Mouse (Mus musculus) thymus, postnatal 10 days (tissue): ENCODE measurements around the gene C2cd3.

Experiments used
- DNase-seq, 2 experiments: peaks; one replicate each; pipeline ENCODE4 v3.0.0; 2021; ENCODE audit warnings: low spot score in 2 of 2

The C2cd3 gene

DNA sequence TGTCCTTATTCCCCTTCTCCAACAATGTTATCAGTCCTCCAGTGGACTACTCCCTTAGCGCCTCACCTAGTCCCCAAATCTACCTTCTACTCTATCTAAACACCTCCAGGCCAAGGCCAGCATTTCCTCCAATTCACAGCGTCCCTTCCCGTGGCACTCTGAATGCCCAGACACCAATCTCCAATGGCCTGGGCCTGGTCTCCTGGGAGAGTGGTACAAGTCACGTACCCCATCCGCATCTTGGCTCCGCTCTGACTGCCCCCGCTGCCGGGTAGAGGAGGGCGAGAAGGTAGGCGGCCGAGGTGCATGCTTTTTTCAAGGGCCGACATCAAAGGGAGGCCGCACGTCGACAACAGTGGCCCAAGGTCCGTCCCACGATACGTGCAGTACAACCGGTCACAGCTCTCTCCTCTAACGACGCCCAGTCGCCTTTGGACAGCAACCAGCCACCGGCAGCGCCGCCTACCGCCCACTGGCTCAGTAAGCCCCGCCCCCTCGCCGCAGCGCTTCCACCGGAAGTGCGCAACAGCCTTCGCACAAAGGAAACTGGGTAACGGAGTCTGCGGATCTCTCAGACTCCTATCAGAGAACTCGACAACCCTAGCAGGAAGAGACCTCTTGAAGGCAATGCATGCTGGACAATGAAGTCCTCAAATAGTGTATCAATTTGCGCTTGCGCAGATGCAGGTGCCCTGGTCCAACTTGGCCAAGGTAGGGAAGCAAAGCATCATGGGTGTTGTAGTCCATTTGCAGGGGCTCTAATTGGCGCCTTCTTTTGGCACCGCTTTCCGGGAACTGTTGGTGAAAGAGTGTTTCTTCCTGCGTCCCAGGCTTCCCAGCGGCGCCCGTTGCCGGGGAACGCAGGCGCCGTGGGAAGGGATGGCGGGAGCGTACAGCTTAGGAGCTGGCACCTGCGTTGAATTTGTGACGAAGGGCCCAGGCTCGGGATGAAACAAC lies at the start of gene C2cd3, which contains the start of gene Ppme1:
Gene C2cd3, plus strand, starts transcription at position 739 of the 957 bp plus-strand sequence.
Gene Ppme1, minus strand, starts transcription at position 813 of the 957 bp plus-strand sequence.
- peak; percentile 96 to 98 for DNase-seq

DNA sequence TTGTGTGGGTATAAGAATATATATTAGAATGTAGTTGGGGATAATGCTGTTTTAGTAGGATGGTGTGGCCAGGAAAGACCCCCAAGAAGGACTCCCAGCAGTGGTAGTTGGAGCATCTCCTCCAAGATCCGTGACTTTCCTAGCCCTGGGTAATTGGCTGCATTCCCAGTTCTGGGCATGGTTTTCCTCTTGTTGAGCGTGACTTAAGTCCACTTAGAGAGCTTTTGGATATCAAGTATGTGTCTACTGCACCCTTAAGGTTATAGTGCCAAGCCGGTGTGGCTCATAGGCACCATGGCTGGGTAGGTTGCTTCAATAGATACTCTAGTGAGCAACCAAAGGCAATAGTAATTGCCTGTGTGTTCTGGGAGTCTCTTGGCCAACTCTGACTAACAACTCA lies 48.3 kb upstream of the C2cd3 start:
- no peak for DNase-seq

DNA sequence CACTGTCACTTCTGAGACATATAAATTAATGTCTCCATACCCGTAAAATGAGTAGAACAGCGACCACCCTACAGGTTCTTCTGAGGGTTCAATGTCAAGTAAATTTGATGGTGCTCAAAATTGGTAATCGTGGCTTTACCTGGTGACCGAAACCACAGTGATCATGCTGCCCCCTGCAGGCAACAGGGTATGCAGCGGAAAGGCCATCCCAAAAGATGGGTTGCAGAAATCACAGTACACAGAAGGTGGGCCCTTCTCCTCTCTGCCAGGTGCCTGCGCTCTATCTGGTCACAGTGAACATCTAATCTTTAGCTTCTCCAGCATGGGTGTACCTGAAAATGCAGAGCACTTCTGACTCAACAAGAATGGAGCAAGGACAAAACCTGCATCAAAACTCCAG lies 46.6 kb upstream of the C2cd3 start:
- DNase-seq, result peak in 1 of 2 experiments; percentile 20

DNA sequence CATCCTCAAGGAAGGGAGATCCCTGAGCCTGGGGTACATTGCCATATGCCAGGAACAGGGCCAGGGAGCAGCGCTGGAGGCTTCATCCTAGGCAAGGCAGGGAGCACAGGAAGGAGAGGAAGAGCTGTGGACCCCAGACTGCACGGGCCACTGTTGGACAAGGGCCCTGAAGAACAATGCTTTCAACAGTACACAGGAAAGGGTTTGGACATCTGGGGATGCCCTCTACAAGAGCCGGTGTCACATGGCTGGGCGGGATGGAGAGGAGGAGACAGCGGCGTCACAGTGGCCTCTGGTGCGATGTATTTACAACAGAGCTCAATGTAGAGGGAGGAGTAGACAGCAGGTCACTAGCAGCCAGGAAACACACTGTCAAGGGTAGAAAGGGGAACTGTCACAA lies 44.5 kb upstream of the C2cd3 start:
- DNase-seq, result no peak

DNA sequence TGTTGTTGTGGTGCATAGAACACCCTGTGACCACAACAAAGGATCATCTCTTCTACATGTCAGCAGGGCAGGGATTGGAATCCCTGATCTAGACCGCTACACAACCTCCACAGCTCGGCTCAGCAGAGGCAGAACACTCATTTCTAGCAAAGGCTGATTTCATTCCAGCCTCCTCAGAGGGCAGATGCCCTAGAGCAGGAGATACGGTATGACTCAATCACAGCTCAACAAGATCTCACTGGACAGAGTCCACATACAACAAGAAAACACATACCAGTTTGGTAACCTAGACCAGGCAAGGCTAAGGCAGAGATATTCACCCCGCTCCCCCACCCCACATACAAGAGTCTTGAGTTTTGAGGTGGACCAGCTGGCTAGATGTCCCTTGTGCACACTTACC lies 43.4 kb upstream of the C2cd3 start:
- DNase-seq, result no peak

DNA sequence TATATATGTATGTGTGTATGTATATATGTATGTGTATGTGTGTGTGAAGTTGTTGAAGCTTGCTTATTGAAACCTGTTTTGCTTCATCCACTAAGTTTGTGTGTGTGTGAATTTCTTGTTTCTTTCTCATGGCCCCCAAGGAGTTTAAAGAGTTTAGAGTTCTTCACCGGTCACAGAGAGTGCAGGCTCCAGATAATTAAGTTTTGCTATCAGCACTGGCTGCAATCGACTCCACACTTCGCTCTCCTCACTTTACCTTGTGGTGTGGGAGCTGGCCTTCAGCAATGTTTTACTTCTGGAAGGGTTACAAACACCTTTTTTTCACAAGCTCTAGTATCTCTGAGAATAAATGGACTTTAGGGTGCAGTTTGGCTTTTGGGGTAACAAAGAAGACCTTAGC lies 40.8 kb upstream of the C2cd3 start:
- no peak for DNase-seq

DNA sequence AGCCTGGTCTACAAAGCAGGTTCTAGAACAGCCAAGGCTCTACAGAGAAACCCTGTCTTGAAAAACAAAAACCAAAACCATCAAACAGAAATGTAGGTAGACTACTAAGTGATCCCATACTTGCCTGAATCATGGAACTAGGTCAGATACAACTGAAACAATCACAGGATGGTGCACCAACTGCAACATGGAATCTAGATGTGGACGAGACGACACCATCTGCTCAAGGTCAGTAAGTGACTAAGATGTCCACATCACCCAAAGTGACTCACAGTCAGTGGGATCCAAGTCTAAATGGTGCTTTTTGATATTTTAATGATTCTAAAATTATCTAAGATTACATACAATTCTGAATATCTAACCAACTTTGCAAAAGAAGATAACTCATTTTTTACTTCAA lies 36.1 kb upstream of the C2cd3 start:
- DNase-seq, result no peak

DNA sequence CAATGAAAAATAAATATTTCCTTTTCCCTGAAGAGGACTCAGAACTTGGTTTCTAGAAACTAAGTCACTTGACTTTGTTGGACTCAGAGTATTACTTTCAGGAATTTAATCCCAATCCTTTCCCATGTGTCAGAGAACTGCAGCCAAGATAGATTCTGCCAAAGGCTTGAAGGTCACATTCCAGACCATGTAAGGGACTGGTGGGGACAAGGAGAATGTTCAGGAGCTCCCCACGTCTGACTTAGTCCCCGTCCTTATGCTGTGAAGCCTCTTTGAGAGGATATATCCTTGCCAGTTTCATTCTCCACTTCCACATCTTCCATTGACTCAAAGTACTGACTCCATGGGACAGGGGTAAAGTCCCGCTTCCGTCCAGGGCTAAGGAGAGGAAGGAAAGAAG lies 17.0 kb upstream of the C2cd3 start:
- DNase-seq, result no peak

DNA sequence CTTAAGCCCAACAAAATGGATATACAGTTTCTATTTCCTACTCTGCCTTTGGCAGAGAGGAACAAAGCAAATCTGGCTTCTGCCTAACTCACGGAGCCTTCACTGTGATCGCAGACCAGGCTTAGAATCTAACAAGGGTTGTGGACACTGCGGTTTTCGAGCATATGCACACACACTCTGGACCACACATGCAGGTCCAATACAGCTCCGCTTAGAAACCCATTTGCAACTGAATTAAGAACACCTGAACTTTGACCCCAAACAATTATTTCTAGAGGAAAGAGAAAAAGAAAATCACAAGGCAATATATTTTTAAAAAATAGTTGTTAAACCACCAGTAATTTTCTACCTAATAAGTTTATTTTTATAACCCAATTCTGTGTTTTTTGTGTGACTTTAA lies 15.7 kb upstream of the C2cd3 start:
- DNase-seq, result no peak

DNA sequence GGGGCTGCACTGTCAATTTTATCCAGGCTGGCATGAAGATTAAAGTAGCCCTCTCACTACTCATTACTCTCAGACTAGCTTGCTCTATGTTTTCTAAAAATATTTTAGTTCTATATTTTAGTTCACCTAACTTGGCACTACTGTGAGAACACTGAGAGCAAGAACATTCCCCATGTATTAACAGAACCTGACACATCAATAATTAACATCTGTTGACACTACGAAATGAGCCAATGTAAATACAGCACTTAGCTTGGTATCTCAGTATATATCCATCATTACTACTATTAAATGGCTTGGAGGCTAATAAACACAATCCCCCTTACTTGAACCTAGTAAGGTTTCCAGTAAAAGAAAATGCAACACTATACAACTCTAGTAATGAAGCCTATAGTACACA lies 15.3 kb upstream of the C2cd3 start:
- DNase-seq, result no peak

DNA sequence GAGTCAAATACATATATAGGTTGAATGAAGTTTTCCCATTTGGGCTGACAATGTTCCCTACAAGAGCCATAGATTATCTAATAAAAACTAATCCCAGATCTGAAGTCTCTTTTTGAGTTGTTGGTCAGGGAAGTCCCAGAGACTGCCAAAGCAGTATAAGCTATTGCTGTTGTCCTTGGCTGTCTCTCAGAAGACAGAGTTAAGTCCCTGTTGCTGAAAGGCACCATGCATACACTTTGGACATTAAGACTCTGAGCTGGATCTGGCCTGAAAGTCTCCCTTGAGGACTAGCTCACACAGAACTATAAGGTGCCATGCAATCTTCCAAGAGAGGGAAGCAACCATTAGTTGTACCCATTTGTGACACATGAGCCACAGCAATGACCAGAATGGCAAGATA lies 14.2 kb upstream of the C2cd3 start:
- no peak for DNase-seq

DNA sequence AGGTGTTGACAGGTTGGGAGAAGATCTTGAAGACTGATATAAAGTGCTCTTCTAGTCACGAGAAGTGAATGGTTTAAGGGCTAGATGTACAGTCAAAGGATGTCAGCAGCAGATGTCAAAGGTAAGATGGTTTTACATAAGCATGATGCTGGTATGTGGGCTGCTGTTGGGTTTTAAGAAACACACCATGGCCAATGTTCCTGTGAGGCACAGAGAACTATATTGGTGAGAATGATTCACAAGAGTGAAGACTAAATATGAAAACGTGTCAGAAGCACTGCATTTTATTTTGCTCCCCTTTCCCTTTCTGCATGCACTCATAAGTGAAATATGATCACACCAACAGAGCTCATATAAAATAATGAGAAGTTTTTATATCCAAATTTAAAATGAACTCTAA lies 8.9 kb upstream of the C2cd3 start:
- no peak for DNase-seq

DNA sequence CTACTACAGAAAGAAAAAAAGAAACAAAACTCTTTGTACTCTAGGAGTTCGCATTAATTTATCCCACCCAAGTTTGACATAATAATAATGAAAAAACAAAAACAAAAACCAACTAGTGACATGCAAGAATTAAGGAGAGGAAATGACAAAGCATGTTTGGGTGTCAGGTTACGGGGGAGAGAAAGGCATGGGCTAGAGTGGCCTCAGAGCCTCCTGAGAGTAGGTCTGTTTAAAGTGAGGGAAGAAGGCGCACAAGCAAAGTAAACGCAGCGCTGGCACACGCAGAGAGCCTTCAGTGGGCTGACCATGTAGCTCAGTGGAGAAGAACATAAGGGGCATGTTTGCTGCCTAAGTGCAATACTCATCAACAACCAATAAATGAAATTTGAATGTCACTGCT lies 7.1 kb upstream of the C2cd3 start:
- no peak for DNase-seq

DNA sequence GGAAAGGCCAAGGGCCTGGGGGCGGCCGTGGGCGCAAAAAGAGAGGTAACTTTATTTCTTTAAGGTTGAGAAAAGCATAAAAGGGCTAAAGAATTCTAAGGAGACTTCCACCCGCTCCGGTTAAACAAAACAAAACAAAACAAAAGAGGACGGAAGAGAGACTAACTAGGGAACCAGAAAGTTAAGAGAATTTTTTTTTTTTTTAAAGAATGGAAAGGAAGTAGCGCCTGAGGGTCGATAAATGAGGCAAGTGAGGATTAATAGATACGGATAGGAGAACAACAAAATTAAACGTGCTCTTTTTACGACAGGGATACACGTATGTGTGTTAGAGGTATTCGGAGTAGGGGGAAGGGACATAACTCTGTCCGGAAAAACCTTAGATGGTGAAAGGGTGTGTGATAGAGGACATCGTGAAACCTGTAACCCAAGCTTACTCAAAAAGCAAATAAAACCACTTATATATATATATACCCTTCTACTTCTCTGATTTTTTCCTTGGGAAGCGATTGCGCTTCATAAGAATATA lies 483 bp downstream of the C2cd3 start:
- no peak for DNase-seq

DNA sequence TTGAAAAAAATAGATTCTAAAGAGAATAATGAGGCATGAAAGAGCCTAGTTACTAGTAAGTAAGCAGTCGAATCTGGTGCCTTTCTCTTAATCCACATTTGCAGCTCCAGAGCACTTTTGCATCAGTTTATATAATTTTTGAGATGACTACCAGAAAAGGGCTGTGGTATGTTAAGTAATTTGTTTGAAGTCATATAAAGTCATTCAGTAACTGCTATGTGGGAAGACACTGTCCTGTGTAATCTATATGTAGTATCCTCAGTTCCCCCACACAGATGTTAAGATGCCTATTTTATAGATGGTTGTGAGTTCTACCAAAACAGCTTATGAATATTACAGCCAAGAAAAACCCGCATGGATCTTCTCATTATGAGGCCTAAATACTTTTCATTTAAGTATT lies 6.2 kb downstream of the C2cd3 start:
- DNase-seq, result no peak

DNA sequence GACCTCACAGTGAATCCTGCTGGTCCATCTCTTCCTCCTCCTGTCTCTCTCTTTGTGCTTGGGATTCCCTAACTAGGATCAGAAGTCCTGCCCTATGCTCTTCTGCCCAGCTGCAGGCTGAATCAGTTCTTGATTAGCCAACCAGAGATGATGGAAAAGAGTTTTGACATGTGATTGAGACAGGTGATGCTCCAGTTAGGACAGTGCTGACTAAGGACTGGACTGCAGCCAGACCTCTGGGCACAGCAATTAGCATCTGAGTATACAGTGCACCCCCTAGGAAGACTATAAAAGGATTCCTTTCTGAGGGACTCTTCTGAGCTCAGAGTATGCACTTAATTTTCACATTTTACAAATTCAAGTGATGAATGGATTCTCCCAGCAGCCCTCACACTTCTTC lies 9.1 kb downstream of the C2cd3 start:
- DNase-seq, result no peak

DNA sequence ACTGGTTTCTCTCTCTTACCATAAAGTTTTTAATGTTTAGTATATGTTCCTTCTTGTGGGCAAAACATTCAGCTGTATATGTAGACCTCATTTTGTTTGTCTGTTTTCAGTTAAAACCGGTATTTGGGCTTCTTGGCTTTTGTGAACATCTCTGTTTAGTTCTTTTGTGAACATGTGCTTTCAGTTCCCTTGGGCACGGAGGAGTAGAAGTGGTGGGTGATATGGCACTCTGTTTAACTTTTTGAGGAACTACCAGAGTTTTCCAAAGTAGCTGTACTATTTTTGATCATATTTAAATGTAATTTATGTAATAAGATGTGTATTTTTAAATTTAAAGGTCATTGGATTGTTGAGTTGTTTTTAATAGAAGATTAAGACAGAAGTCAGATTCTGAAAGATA lies 11.2 kb downstream of the C2cd3 start:
- DNase-seq, result no peak

DNA sequence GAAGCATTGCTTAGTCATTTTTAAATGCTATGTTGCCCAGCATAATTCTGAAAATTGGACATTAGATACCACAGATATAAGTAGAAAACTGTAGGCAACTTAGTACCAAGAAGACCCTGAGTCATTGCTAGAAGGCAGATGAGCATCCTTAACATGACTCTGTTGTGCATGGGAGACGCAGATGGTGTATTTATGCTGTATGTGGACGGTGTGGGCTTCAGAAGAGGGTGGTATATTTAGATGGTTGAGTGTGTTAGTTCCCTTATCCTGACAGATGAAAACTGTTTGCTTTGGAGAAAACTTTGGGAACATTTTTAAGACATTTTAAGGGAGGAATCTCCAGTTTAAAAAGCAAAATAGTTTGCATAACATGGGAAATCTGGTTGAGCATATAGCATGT lies 16.1 kb downstream of the C2cd3 start:
- DNase-seq, result no peak

DNA sequence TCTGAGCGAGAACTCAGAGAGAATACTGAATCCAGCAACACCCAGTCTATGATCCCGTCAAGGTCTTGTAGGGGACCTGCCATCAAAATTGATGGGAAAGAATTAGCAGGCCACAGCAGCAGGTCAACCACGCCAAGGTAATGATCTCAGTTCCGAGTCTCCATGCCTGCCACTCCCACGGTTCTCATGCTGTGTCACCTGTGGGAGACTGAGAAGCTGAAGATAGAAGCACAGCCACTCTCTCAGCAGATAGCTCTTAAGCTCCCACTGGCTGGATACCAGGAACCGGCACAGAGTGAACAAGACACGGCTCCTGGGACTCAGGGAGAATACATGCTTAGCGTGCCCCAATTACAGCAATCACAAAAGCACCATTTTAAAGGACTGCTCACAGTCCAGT lies 18.1 kb downstream of the C2cd3 start:
- DNase-seq, result no peak

DNA sequence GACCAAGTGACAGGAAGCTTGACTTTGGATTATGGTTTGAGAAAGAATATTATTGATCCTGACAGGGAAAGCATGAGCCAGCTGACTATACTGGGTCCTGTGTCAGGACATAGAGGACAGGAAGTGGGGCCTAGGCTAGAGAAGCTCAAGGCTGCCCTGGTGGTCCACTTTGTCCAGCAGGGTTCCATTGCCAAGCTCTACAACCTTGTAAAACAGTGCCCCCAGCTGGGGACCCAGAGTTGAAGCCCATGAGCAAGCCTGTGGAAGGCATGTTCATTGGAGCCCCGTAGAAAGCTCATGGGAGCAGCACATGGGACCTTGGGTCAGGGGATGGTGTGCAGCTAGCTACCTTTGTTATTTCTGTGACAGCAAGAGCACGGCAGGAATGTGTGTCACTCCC lies 20.2 kb downstream of the C2cd3 start:
- peak in 1 of 2 experiments; percentile 14 for DNase-seq

DNA sequence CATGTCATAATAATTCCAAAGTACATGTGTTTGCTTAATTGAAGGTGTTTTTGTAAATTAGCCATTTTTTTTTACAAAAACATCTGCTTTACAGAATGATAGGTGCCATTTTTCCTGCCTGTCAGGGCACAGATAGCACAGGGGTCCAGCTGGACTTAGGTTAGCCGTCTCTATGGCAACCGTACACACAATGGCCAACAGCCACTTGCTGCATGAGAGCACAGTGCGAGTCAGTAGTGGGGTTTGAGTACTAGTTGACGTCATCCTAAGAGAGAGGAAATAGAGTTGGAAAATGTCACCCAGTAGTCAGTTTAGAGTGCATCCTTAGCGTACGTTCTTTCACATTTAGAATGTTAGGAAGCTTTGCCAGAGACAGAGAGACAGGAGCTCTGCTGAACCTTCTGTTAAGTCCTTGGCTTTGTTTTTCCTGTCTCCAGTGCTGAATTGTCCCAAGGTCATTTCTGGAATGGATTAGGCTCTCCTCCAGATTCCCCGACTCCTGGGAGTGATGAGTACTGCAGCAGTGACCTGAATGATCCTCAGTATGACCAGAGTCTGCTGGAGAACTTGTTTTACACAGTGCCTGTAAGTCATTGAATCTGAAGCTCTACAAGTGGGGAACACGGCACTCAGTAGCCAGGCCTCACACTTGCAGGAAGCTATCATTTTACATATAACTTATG lies 27.3 kb downstream of the C2cd3 start:
- DNase-seq, result no peak

DNA sequence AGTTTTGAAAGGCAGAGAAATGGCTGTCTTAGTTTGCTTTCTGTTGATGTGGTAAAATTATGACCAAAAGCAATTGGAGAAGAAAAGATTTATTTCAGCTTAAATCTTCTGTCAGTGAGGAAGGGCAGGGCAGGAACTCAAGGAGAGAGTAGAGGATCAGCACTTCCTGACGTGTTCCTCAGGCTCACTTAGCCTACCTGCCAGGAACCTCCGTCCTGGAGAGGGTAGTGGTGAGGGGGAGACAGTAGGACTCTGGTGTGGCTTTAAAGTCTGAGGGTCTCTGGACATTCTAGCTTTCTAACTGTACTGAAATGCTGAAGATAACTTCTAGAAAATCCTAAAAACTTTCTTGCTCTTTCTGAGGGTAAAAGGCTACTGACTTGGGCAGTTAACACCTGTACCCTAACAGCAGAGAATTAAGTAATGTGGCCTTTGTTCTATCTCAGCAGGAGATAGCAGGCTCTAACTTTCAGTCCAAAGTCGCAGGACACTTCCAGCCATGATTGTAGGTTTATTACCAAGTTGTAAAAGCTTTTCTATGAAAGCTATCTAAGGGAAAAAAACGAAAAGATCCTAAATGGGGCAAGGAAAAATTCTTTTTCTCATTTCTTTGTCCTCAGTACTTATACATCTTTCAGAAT lies 29.0 kb downstream of the C2cd3 start:
- DNase-seq, result no peak
